Mouse (Mus musculus) bone marrow, adult 2 months (tissue): ENCODE measurements around the gene Otulin.

ENCODE experiments used
- CTCF ChIP-seq: fragments of 200-500 bp; IDR thresholded peaks from 2 replicates; pipeline ENCODE4 v1.5.1; 2011; ENCODE audit warnings: low read length, control low read depth; ENCODE audit not compliant: control insufficient read depth, insufficient read depth
- POLR2A ChIP-seq: fragments of 200-500 bp; IDR thresholded peaks from 2 replicates; pipeline ENCODE4 v1.6.1; 2011; ENCODE audit warnings: low read depth, mild to moderate bottlenecking, control low read depth, low read length, borderline replicate concordance; ENCODE audit not compliant: control insufficient read depth

GRCm38 (mm10) chr15:27659143-27659542 is 28.6 kb upstream of the Otulin start:
- TF ChIP-seq CTCF (no peak), POLR2A (no peak)
